Mouse (Mus musculus) cerebellum, postnatal 4 days (tissue): ENCODE results near the gene Ano6.

Source experiments
- DNase-seq, 2 experiments: peaks; one replicate each; pipeline ENCODE4 v3.0.0; 2022; ENCODE audit warnings: low spot score in 2 of 2, mixed read lengths in 1 of 2

Gene Ano6

GRCm38 (mm10) chr15:95790529-95791071 is at the start of gene Ano6:
Gene Ano6, plus strand, starts transcription at chr15:95790843.
- DNase-seq: peak; percentile 74 to 87

- no peak for DNase-seq
Observed at GRCm38 (mm10) chr15:95742955-95743354, 47.7 kb upstream of the Ano6 start.

GRCm38 (mm10) chr15:95743856-95744255 is 46.8 kb upstream of the Ano6 start:
- DNase-seq: no peak

- no peak for DNase-seq
Observed at GRCm38 (mm10) chr15:95745346-95746106, 45.1 kb upstream of the Ano6 start.

GRCm38 (mm10) chr15:95746513-95746912 is 44.1 kb upstream of the Ano6 start:
- no peak for DNase-seq

GRCm38 (mm10) chr15:95746955-95747931 is 43.4 kb upstream of the Ano6 start:
- no peak for DNase-seq

- no peak for DNase-seq
Observed at GRCm38 (mm10) chr15:95749216-95749615, 41.4 kb upstream of the Ano6 start.

- no peak for DNase-seq
Observed at GRCm38 (mm10) chr15:95750038-95750437, 40.6 kb upstream of the Ano6 start.

GRCm38 (mm10) chr15:95751832-95752676 is 38.6 kb upstream of the Ano6 start:
- no peak for DNase-seq

GRCm38 (mm10) chr15:95752677-95753019 is 38.0 kb upstream of the Ano6 start:
- DNase-seq: no peak

GRCm38 (mm10) chr15:95753031-95753430 is 37.6 kb upstream of the Ano6 start:
- DNase-seq: no peak

GRCm38 (mm10) chr15:95757169-95757568 is 33.5 kb upstream of the Ano6 start:
- peak; percentile 35 to 71 for DNase-seq

- DNase-seq: no peak
Observed at GRCm38 (mm10) chr15:95758069-95758468, 32.6 kb upstream of the Ano6 start.

- no peak for DNase-seq
Observed at GRCm38 (mm10) chr15:95758696-95759434, 31.8 kb upstream of the Ano6 start.

GRCm38 (mm10) chr15:95759857-95760256 is 30.8 kb upstream of the Ano6 start:
- no peak for DNase-seq

- no peak for DNase-seq
Observed at GRCm38 (mm10) chr15:95761420-95761819, 29.2 kb upstream of the Ano6 start.

- peak; percentile 64 to 83 for DNase-seq
Observed at GRCm38 (mm10) chr15:95762661-95763303, 27.9 kb upstream of the Ano6 start.

- DNase-seq: no peak
Observed at GRCm38 (mm10) chr15:95763464-95763863, 27.2 kb upstream of the Ano6 start.

GRCm38 (mm10) chr15:95765271-95765670 is 25.4 kb upstream of the Ano6 start:
- no peak for DNase-seq

GRCm38 (mm10) chr15:95765936-95766335 is 24.7 kb upstream of the Ano6 start:
- no peak for DNase-seq
